ENCODE assay signal across 8 mouse cellular contexts in genomic region chr3:157534786-157535415, GRCm38 (mm10). TPM values are rescaled to one million over a fixed set of nuclear protein-coding genes. Genes with fewer than 3 reads are reported as not detected.
DNase-seq lines count a peak whose midpoint lies in the region; ATAC-seq and TF ChIP-seq lines count a peak whose summit lies in the region.

No protein-coding gene starts in this region.

- no peaks in the 10 kb centered on the region; the same call in 1 of the 2 replicates for H3K27me3 ChIP-seq in heart, adult 2 months (ENCODE audit: control insufficient read depth, insufficient read depth, low read length)
- H3K27me3 ChIP-seq in ES-Bruce4 (ENCODE audit: control insufficient read depth, insufficient read depth, low read length, poor library complexity, severe bottlenecking), result no peaks in the 10 kb centered on the region
- H3K27me3 ChIP-seq in midbrain, embryonic 11.5 days (ENCODE audit: control insufficient read depth, insufficient read depth, low read length), result peaks cover 13% of the 10 kb centered on the region

- 1% methylated on average over 15 of the region's 15 CpGs for WGBS in heart, adult 2 months
- WGBS in midbrain, embryonic 11.5 days, result 4% methylated on average over 15 of the region's 15 CpGs

- peak overlapping the region; percentile 98 for H3K27ac ChIP-seq in heart, adult 2 months
- H3K27ac ChIP-seq in ES-Bruce4 (ENCODE audit: insufficient read depth, low read length), result peak overlapping the region; percentile 63
- H3K27ac ChIP-seq in midbrain, embryonic 11.5 days (ENCODE audit: low read depth, low read length), result peak overlapping the region; percentile 84

- no peak for TF ChIP-seq CTCF in heart, adult 2 months (IDR thresholded peaks at IDR 0.05)
- TF ChIP-seq CTCF in ES-Bruce4 (IDR thresholded peaks at IDR 0.05; ENCODE audit: low read depth, low read length), result no peak

- peaks cover 4% of the 10 kb centered on the region; the same call in 1 of the 2 replicates for H3K79me2 ChIP-seq in heart, adult 2 months (replicated peaks; ENCODE audit: control insufficient read depth, insufficient read depth, low read length)

- H3K4me2 ChIP-seq in midbrain, embryonic 11.5 days, result peak overlapping the region; percentile 90

- intact Hi-C loops in heart, adult 2 months (cut with DNase I), result loop anchor here (5.0 to 10.0 kb wide), 2 partner anchors 412 to 490 kb away; partner anchors contain the start of gene Ankrd13c

- H3K4me3 ChIP-seq in heart, adult 2 months, result peak overlapping the region; percentile 75
- H3K4me3 ChIP-seq in ES-Bruce4 (ENCODE audit: low read depth, low read length), result peak overlapping the region; percentile 93
- peak overlapping the region; percentile 84 for H3K4me3 ChIP-seq in midbrain, embryonic 11.5 days (ENCODE audit: low read depth, low read length)

- H3K4me1 ChIP-seq in heart, adult 2 months (ENCODE audit: control insufficient read depth, insufficient read depth, low read length), result no peaks in the 10 kb centered on the region; the same call in 1 of the 2 replicates
- H3K4me1 ChIP-seq in ES-Bruce4 (ENCODE audit: control insufficient read depth, insufficient read depth, low read length), result no peaks in the 10 kb centered on the region
- peaks cover 5% of the 10 kb centered on the region; the same call in 1 of the 2 replicates for H3K4me1 ChIP-seq in midbrain, embryonic 11.5 days (ENCODE audit: control insufficient read depth, insufficient read depth, low read length)

- no peak for TF ChIP-seq POLR2A in heart, adult 2 months (IDR thresholded peaks at IDR 0.05; ENCODE audit: insufficient read depth, low read depth, low read length)
- no peak for TF ChIP-seq POLR2A in ES-Bruce4 (IDR thresholded peaks at IDR 0.05; ENCODE audit: insufficient read depth, low read length)

- peak overlapping the region; percentile 84 for H3K9ac ChIP-seq in heart, adult 2 months (ENCODE audit: low read depth, low read length)
- H3K9ac ChIP-seq in ES-Bruce4 (ENCODE audit: low read depth, poor library complexity, severe bottlenecking), result peak overlapping the region; percentile 97
- peak overlapping the region; percentile 94 for H3K9ac ChIP-seq in midbrain, embryonic 11.5 days (ENCODE audit: low read length)

- peaks cover 19% of the 10 kb centered on the region for H3K36me3 ChIP-seq in heart, adult 2 months (ENCODE audit: control insufficient read depth, insufficient read depth, low read length)
- H3K36me3 ChIP-seq in ES-Bruce4 (ENCODE audit: control insufficient read depth, insufficient read depth, low read length, poor library complexity, severe bottlenecking), result peaks cover 27% of the 10 kb centered on the region
- peaks cover 3% of the 10 kb centered on the region; the same call in 1 of the 2 replicates for H3K36me3 ChIP-seq in midbrain, embryonic 11.5 days (ENCODE audit: control insufficient read depth, insufficient read depth, low read length)

- 0 out of 2 replicates have a peak, but pooled peaks cover 3% of the 10 kb centered on the region for H3K9me3 ChIP-seq in ES-Bruce4 (replicated peaks; ENCODE audit: control insufficient read depth, insufficient read depth, low read length, poor library complexity, severe bottlenecking)
- H3K9me3 ChIP-seq in midbrain, embryonic 11.5 days (ENCODE audit: control insufficient read depth, low read length), result no peaks in the 10 kb centered on the region

- no peak for DNase-seq in heart, adult 2 months
- DNase-seq in heart, adult 11 months, result no peak
- DNase-seq in midbrain, embryonic 11.5 days (ENCODE audit: low spot score, missing footprints), result peak; percentile 95
- no peak for DNase-seq in retina, embryonic 14.5 days (ENCODE audit: low spot score)
- no peak for DNase-seq in cerebellum, adult 11 months

- peak; percentile 72 for ATAC-seq in erythroblast, adult 5-6 weeks (replicated peaks; ENCODE audit: low FRiP score, poor library complexity, severe bottlenecking)
- ATAC-seq in inflammation-experienced regulatory T-cells, adult 6 months, result peak; percentile 16
- peak; percentile 15 for ATAC-seq in midbrain, embryonic 11.5 days (ENCODE audit: low FRiP score)

- TF ChIP-seq EP300 in heart, adult 2 months (IDR thresholded peaks at IDR 0.05; ENCODE audit: insufficient read depth, low read depth, low read length), result no peak
- no peak for TF ChIP-seq EP300 in ES-Bruce4 (IDR thresholded peaks at IDR 0.05; ENCODE audit: insufficient read depth, low read depth, low read length)

RNA-seq across cellular contexts. Expression of gene Zranb2, which starts 0.9 kb away (rescaled TPM):
- 10 to 100 TPM; 36.3 to 37.2 TPM for total RNA-seq in heart, adult 2 months (2021)
- 6.7 and 14.5 TPM in 2 replicates for polyA plus RNA-seq in heart, adult 2 months (2012; rRNA removed)
- polyA plus RNA-seq in ES-Bruce4 (2011; ENCODE audit: insufficient read depth, insufficient read length, low read depth, missing spikeins), result 234 and 237 TPM in 2 replicates
- 23.4 and 33.0 TPM in 2 replicates for total RNA-seq in erythroblast, adult 5-6 weeks (2015; ENCODE audit: low replicate concordance)
- 52.6 and 78.9 TPM in 2 replicates for total RNA-seq in erythroblast, adult 5-6 weeks (2017; ENCODE audit: low replicate concordance)
- polyA plus RNA-seq in inflammation-experienced regulatory T-cells, adult 6 months (2017; shearing (Covaris generic)), result 10 to 100 TPM; 69.0 to 79.2 (median 77.5) TPM
- polyA plus RNA-seq in midbrain, embryonic 11.5 days (2014; fragmentation: Nextera tagmentation; extraction: Ambion mirVana), result 170 and 182 TPM in 2 replicates

RNA-seq across cellular contexts. Expression of gene Ptger3, which starts 31.8 kb away (rescaled TPM):
- total RNA-seq in heart, adult 2 months (2021), result under 1 TPM; 0.18 to 0.48 TPM
- 1.1 and 1.9 TPM in 2 replicates for polyA plus RNA-seq in heart, adult 2 months (2012; rRNA removed)
- 0.32 TPM in 1 of 2 replicates, not detected in the other for polyA plus RNA-seq in ES-Bruce4 (2011; ENCODE audit: insufficient read depth, insufficient read length, low read depth, missing spikeins)
- total RNA-seq in erythroblast, adult 5-6 weeks (2015; ENCODE audit: low replicate concordance), result 0.19 and 1.3 TPM in 2 replicates
- total RNA-seq in erythroblast, adult 5-6 weeks (2017; ENCODE audit: low replicate concordance), result 0.84 and 1.5 TPM in 2 replicates
- not detected for polyA plus RNA-seq in inflammation-experienced regulatory T-cells, adult 6 months (2017; shearing (Covaris generic))
- polyA plus RNA-seq in midbrain, embryonic 11.5 days (2014; fragmentation: Nextera tagmentation; extraction: Ambion mirVana), result 0.85 and 1.6 TPM in 2 replicates

Comparison
In these comparisons a context has a peak if more than half of its experiments do, and no peak if none do; other contexts are left out.
1. ATAC-seq: peak in every context shown above with its lines; median percentile 72 in erythroblast, adult 5-6 weeks; 16 in inflammation-experienced regulatory T-cells, adult 6 months; 15 in midbrain, embryonic 11.5 days.